Mouse (Mus musculus): ENCODE measurements around the gene Supt4a. TPM values are rescaled to one million over a fixed set of nuclear protein-coding genes. Genes with fewer than 3 reads are reported as not detected.

The Supt4a gene
- 159 and 167 TPM in 2 replicates for polyA plus RNA-seq (2015; fragmentation: Nextera tagmentation; extraction: Ambion mirVana)

DNA sequence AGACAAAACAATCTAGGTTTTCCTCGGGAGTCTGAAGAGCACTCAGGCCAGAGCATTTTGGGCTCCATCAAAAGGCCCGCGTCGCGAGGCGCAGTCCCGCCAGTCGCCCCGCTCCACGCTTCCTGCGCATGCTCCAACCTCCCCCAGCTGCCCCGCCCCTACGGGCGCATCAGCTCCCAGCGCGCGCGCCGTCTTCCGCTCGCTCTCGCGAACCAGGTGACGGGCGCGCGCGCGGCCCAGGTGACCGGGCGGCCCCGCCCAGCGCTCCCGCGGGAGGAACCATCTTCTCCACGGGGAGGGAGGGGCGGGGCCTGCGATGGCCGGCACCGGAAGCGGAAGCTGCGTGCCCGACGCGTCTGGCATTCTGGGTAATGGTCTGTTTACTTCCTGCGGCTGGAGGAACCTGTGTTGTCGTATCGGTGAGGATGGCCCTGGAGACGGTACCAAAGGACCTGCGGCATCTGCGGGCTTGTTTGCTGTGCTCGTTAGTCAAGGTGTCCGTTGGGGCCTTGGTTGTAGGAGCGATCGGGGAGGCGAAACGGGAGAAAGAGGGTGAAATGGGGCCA, at the start of gene Supt4a:
Gene Supt4a, plus strand, starts transcription at position 378 of the 566 bp plus-strand sequence.
- no peaks in the 10 kb centered on the region for H3K9me3 ChIP-seq
- peak within 1 kb of the TSS; percentile 88 for H3K9ac ChIP-seq
- H3K4me1 ChIP-seq: peaks cover 19% of the 10 kb centered on the region
- H3K27me3 ChIP-seq: no peaks in the 10 kb centered on the region
- peak within 1 kb of the TSS; percentile 95 for H3K4me2 ChIP-seq (replicated peaks)
- peak within 1 kb of the TSS; percentile 90 for H3K27ac ChIP-seq
- ATAC-seq (ENCODE audit: low FRiP score, low read depth): peak; percentile 93
- under 1% methylated on average over 46 of the region's 57 CpGs for WGBS
- H3K36me3 ChIP-seq: peaks cover 23% of the 10 kb centered on the region
- H3K4me3 ChIP-seq: peak within 1 kb of the TSS; percentile 85

DNA sequence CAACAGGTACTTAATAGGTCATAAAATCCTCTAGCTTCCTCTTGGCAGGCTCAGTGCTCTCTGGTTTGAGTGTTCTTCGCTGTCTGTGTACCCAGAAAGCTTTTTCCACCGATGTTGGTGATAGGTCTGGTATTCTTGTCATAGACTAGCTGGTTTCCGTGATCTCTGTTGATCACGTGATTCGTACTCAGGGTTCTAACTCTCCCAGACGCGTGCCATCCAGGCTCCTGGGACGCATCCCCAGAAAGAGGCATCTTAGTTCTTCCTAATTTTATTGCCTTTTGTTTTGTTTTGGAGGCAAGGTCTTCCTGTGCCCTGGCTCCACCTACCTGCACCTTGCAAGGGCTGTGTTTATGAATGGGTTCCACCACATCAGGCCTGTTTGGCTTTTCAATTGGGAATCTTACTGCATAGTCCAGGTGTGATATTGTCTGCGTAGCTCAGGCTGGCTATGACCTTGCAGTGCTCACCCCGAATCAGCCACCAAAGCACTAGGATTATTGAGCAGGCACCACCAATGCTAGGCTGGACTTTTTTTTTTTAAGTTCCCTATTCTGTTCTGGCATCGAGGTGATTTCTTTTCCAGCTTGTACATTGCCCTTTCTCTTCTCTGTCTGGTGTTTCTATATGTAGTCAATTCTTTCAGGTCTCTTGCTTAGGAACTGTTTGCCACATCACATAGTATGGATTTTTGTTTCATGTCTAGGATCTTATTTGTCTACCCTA, 48.7 kb upstream of the Supt4a start:
- 70% methylated on average over 11 of the region's 11 CpGs for WGBS
- Histone ChIP-seq H3K27ac (0 out of 2 replicates have a peak overlapping the region, but pooled peaks have one; percentile 0), H3K9ac (no peak overlapping the region), H3K4me2 (replicated peaks) (no peak overlapping the region), H3K4me3 (no peak overlapping the region), H3K27me3 (no peaks in the 10 kb centered on the region), H3K36me3 (no peaks in the 10 kb centered on the region), H3K4me1 (peaks cover 28% of the 10 kb centered on the region), H3K9me3 (no peaks in the 10 kb centered on the region)
- no peak for ATAC-seq (ENCODE audit: low FRiP score, low read depth)

GRCm38 (mm10) chr11:87689402-87689808, 47.9 kb upstream of the Supt4a start:
- Histone ChIP-seq H3K36me3 (no peaks in the 10 kb centered on the region), H3K4me3 (no peak overlapping the region), H3K27ac (no peak overlapping the region; the same call in 1 of the 2 replicates), H3K9me3 (no peaks in the 10 kb centered on the region), H3K4me2 (replicated peaks) (peak overlapping the region; percentile 31), H3K4me1 (peaks cover 28% of the 10 kb centered on the region), H3K9ac (no peak overlapping the region; the same call in 1 of the 2 replicates), H3K27me3 (no peaks in the 10 kb centered on the region)
- peak; percentile 54; the same call in 1 of the 2 replicates for ATAC-seq (ENCODE audit: low FRiP score, low read depth)
- WGBS: 2% methylated on average over 7 of the region's 7 CpGs

DNA sequence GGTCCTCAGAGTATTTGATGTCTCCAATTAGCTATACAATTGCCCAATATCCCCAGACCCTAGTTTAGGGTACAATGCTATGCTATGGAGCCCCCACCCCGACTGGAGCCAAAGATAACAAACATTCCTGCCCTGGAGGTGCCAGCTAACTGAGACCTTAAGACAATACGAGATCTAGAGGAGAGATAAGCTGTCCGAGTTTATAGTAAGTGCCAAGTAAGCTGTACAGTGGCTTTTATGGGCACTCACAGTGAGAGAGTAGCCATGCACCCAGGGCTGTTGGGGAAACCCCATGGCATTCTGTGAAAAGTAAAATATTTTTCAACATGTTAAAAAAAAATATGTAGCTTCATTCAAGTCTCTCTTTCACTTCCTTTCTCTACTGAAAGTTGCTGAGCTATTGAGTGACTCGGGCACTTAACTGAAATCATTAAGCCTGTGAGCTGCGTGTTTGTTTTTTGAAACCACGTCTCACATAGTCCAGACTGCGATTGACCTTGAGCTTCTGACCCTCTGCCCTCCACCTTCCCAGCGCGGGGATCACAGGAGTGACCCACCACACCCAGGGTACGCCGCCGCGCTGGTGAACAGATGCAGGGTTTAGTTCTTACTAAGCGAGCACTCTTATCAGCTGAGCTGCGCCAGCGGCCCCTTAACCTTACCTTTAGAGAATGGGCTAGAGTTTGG, 47.2 kb upstream of the Supt4a start:
- Histone ChIP-seq H3K9me3 (no peaks in the 10 kb centered on the region), H3K9ac (no peak overlapping the region; the same call in 1 of the 2 replicates), H3K27me3 (no peaks in the 10 kb centered on the region), H3K36me3 (no peaks in the 10 kb centered on the region), H3K4me1 (peaks cover 28% of the 10 kb centered on the region), H3K4me3 (no peak overlapping the region), H3K4me2 (replicated peaks) (peak overlapping the region; percentile 31), H3K27ac (no peak overlapping the region)
- no peak for ATAC-seq (ENCODE audit: low FRiP score, low read depth)
- WGBS: 59% methylated on average over 16 of the region's 16 CpGs

DNA sequence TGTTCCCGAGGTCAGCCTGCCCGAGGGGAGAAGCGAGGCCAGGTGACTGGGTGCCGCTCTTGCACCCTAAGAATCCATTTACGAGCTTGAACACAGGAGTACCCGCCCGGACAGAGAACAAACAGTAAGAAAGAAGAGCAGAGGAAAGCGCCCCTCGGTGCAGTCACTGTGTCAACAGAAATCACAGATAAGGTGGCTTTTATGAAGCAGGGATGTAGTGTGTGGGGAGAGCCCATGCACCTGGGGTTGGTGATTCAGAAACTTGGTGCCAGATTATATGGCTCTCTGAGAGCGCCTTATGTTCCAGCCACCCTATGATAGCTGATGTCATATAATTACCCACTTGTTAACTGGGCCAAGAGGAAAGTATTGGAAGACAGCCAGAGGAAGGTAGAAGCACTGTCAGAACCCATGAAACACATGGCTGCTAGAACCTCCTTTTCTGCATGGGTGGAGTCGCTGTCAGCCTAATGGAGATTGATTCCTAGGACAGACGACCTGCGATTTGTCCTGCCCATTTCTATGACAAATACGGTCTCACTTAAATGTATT, 40.1 kb upstream of the Supt4a start:
- 59% methylated on average over 14 of the region's 14 CpGs for WGBS
- Histone ChIP-seq H3K4me1 (no peaks in the 10 kb centered on the region), H3K36me3 (no peaks in the 10 kb centered on the region), H3K27me3 (no peaks in the 10 kb centered on the region), H3K4me2 (replicated peaks) (no peak overlapping the region), H3K4me3 (no peak overlapping the region), H3K9ac (no peak overlapping the region), H3K27ac (no peak overlapping the region), H3K9me3 (no peaks in the 10 kb centered on the region)
- no peak for ATAC-seq (ENCODE audit: low FRiP score, low read depth)

- Histone ChIP-seq H3K9me3 (no peaks in the 10 kb centered on the region), H3K36me3 (no peaks in the 10 kb centered on the region), H3K4me3 (no peak overlapping the region), H3K27ac (no peak overlapping the region), H3K9ac (no peak overlapping the region), H3K27me3 (no peaks in the 10 kb centered on the region), H3K4me2 (replicated peaks) (no peak overlapping the region), H3K4me1 (no peaks in the 10 kb centered on the region)
- 88% methylated on average over 4 of the region's 4 CpGs for WGBS
- no peak for ATAC-seq (ENCODE audit: low FRiP score, low read depth)
These were observed 39.2 kb upstream of the Supt4a start for GRCm38 (mm10) chr11:87698126-87698525.

DNA sequence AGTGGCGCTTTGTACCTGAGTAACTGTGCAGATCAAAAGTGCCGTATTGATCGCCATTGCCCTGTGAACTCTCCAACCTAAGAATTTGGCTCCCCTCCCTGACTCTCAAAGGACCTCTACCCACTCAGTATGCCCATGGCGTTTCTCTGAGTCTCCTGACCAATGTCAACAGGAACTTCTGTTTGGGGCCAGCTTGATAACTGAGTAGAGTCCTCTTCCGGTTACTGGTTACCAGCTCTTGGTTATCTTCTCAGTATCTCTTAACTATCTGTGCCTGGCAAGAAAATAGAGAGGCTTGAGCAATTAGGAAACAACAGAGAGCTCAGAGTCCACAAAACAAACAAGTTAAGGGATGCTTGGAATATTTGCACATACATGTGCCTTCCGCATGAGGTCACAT, 36.2 kb upstream of the Supt4a start:
- no peak overlapping the region for H3K9ac ChIP-seq
- H3K4me3 ChIP-seq: no peak overlapping the region
- WGBS: 80% methylated on average over 6 of the region's 6 CpGs
- H3K9me3 ChIP-seq: no peaks in the 10 kb centered on the region
- H3K4me1 ChIP-seq: no peaks in the 10 kb centered on the region
- H3K36me3 ChIP-seq: no peaks in the 10 kb centered on the region
- no peaks in the 10 kb centered on the region for H3K27me3 ChIP-seq
- no peak overlapping the region for H3K27ac ChIP-seq
- no peak for ATAC-seq (ENCODE audit: low FRiP score, low read depth)
- no peak overlapping the region for H3K4me2 ChIP-seq (replicated peaks)

DNA sequence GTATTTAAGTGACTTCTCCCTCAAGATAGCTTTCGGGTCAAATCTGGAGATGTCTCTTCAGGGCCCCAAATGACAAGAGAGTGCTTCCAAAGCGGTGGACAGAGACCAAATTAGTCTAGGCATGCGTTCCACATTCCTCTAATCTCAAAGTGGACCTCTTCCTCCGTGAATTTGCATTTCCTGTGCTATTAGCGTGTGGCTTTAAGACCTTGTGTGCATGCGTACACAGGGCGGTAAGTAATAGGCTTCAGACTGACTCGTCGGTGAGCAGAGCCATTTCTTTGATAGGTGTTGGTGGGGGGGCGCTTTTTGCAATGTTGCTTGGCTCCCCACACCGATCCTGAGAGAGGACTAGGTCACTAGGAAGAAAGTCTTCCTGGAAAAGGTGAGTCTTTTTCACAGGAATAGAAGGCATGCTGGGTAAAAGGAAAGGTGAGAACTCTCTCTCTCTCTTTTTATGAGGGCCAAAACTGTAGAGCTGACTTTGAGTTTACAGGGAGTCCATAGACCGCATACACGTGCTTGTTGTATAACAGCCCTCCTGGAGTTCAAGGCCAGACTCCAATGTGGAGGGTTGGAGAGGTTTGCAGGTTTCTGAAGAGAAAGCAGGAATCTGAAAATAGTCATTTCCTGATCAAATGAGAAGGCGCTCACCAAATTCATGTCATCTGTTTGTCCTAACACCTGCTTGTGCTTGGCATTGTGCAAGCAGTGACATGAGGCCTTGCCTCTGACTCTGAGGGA, 35.3 kb upstream of the Supt4a start:
- H3K4me1 ChIP-seq: no peaks in the 10 kb centered on the region
- H3K4me2 ChIP-seq (replicated peaks): no peak overlapping the region
- H3K27me3 ChIP-seq: no peaks in the 10 kb centered on the region
- no peaks in the 10 kb centered on the region for H3K36me3 ChIP-seq
- no peak overlapping the region for H3K9ac ChIP-seq
- H3K9me3 ChIP-seq: no peaks in the 10 kb centered on the region
- H3K27ac ChIP-seq: no peak overlapping the region
- no peak overlapping the region for H3K4me3 ChIP-seq
- ATAC-seq (ENCODE audit: low FRiP score, low read depth): no peak
- WGBS: 77% methylated on average over 14 of the region's 14 CpGs

DNA sequence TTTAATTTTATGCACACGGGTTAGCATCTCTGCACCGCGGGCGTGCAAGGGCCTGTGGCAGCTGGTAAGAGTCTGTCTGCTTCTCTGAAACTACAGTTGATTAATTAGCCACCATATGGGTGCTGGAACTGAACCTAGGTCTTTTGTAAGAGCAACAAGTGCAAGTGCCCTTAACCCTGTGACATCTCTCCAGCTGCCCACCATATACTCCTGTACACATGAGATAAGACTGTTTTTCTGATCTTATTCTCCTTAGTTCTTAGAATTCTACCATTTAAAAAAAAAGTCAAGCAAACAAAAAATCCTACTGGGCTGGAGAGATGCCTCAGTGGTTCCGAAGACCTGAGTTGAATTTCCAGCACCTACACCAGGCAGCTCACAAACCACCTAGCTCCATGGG, 33.7 kb upstream of the Supt4a start:
- WGBS: 87% methylated on average over 5 of the region's 5 CpGs
- Histone ChIP-seq H3K27me3 (no peaks in the 10 kb centered on the region), H3K4me1 (no peaks in the 10 kb centered on the region), H3K9ac (no peak overlapping the region), H3K4me2 (replicated peaks) (no peak overlapping the region), H3K27ac (no peak overlapping the region), H3K36me3 (no peaks in the 10 kb centered on the region), H3K9me3 (no peaks in the 10 kb centered on the region), H3K4me3 (no peak overlapping the region)
- ATAC-seq (ENCODE audit: low FRiP score, low read depth): no peak

- 0 out of 2 replicates have a peak, but pooled peaks cover 4% of the 10 kb centered on the region for H3K27me3 ChIP-seq
- WGBS: 76% methylated on average over 9 of the region's 9 CpGs
- H3K36me3 ChIP-seq: no peaks in the 10 kb centered on the region
- H3K4me2 ChIP-seq (replicated peaks): no peak overlapping the region
- H3K27ac ChIP-seq: no peak overlapping the region
- H3K4me3 ChIP-seq: no peak overlapping the region
- no peaks in the 10 kb centered on the region for H3K9me3 ChIP-seq
- H3K4me1 ChIP-seq: peaks cover 3% of the 10 kb centered on the region; the same call in 1 of the 2 replicates
- no peak overlapping the region for H3K9ac ChIP-seq
- ATAC-seq (ENCODE audit: low FRiP score, low read depth): no peak
These were observed 33.1 kb upstream of the Supt4a start for GRCm38 (mm10) chr11:87704289-87704688.

GRCm38 (mm10) chr11:87707570-87707969, 29.8 kb upstream of the Supt4a start:
- Histone ChIP-seq H3K9me3 (no peaks in the 10 kb centered on the region), H3K4me2 (replicated peaks) (no peak overlapping the region), H3K9ac (no peak overlapping the region), H3K27ac (no peak overlapping the region), H3K4me3 (no peak overlapping the region), H3K4me1 (peaks cover 19% of the 10 kb centered on the region), H3K36me3 (no peaks in the 10 kb centered on the region), H3K27me3 (0 out of 2 replicates have a peak, but pooled peaks cover 4% of the 10 kb centered on the region)
- no peak for ATAC-seq (ENCODE audit: low FRiP score, low read depth)
- WGBS: 59% methylated on average over 8 of the region's 8 CpGs

Data from limb, embryonic 13.5 days (tissue).